In the genomic region with DNA sequence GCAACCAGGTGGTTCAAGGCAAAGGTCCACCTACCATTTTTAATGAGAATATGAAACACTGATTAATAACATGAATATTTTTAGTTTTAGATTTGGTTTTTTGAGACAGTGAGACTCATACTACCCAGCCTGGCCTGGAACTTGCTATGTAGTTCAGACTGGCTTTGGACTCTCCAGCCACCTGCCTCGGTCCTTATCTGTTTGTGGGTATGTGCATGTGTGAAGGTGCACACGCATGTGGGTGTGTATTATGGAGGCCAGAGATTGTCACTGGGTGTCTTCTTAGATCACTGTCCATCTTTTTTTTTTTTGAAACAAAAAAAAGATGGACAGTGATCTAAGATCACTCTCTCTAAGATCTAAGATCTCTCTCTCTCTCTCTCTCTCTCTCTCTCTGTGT, we compare ENCODE assay signal across 28 mouse cellular contexts. TPM values are rescaled to one million over a fixed set of nuclear protein-coding genes. Genes with fewer than 3 reads are reported as not detected.
"Had no signal": no experiment of that assay in that cellular context is flagged by ENCODE, and none has a peak within 500 bp of the region (broad histone marks: within the 10 kb centered on the region; RNA-seq: fewer than 3 reads in every experiment).

No protein-coding gene starts in this region.

- ATAC-seq: forebrain, embryonic 13.5 days; forebrain, embryonic 14.5 days; forebrain, embryonic 15.5 days; forebrain, embryonic 16.5 days; forebrain, postnatal 0 days had no signal

- H3K27ac ChIP-seq: embryonic facial prominence, embryonic 10.5 days; embryonic facial prominence, embryonic 12.5 days; embryonic facial prominence, embryonic 13.5 days; embryonic facial prominence, embryonic 15.5 days; forebrain, embryonic 10.5 days; forebrain, embryonic 12.5 days; forebrain, embryonic 13.5 days; forebrain, embryonic 15.5 days; gastrocnemius, adult 2 months had no signal

- H3K36me3 ChIP-seq: embryonic facial prominence, embryonic 10.5 days; embryonic facial prominence, embryonic 12.5 days; embryonic facial prominence, embryonic 13.5 days; embryonic facial prominence, embryonic 15.5 days; forebrain, embryonic 10.5 days; forebrain, embryonic 12.5 days; forebrain, embryonic 15.5 days had no signal

- DNase-seq: cerebellum, adult 2 months; cerebellum, adult 8-10 months; cerebellum, adult 9-10 months; cerebellum, adult 9-11 months; cerebellum, postnatal 10 days; cerebellum, postnatal 14 days; cerebellum, postnatal 25 days; cerebellum, postnatal 36 days; forebrain, postnatal 0 days; gastrocnemius, adult 2 months; gastrocnemius, postnatal 10 days; gastrocnemius, postnatal 14 days; gastrocnemius, postnatal 25 days; gastrocnemius, postnatal 36 days; heart, adult 11 months; heart, adult 18-20 months had no signal

- H3K4me2 ChIP-seq: embryonic facial prominence, embryonic 12.5 days; embryonic facial prominence, embryonic 13.5 days; embryonic facial prominence, embryonic 15.5 days; forebrain, embryonic 12.5 days; forebrain, embryonic 13.5 days; forebrain, embryonic 15.5 days had no signal

- H3K4me1 ChIP-seq: embryonic facial prominence, embryonic 12.5 days; embryonic facial prominence, embryonic 13.5 days; embryonic facial prominence, embryonic 15.5 days had no signal

- H3K9ac ChIP-seq: embryonic facial prominence, embryonic 12.5 days; embryonic facial prominence, embryonic 13.5 days; embryonic facial prominence, embryonic 15.5 days; forebrain, embryonic 12.5 days; forebrain, embryonic 13.5 days; forebrain, embryonic 15.5 days; forebrain, postnatal 0 days had no signal

- H3K9me3 ChIP-seq: embryonic facial prominence, embryonic 10.5 days; embryonic facial prominence, embryonic 12.5 days; embryonic facial prominence, embryonic 13.5 days; embryonic facial prominence, embryonic 15.5 days; forebrain, embryonic 10.5 days; forebrain, embryonic 12.5 days; forebrain, embryonic 13.5 days; forebrain, embryonic 15.5 days had no signal

- H3K27me3 ChIP-seq: embryonic facial prominence, embryonic 12.5 days; embryonic facial prominence, embryonic 13.5 days; embryonic facial prominence, embryonic 15.5 days; forebrain, embryonic 12.5 days; forebrain, embryonic 15.5 days had no signal

- H3K4me3 ChIP-seq: embryonic facial prominence, embryonic 10.5 days; embryonic facial prominence, embryonic 12.5 days; embryonic facial prominence, embryonic 13.5 days; embryonic facial prominence, embryonic 15.5 days; erythroblast, embryonic 14.5 days; forebrain, embryonic 10.5 days; forebrain, embryonic 12.5 days; forebrain, embryonic 13.5 days; forebrain, embryonic 15.5 days; gastrocnemius, adult 2 months had no signal

RNA-seq across cellular contexts. Expression of a gene that starts 38.0 kb away (rescaled TPM):
- total RNA-seq: gastrocnemius, adult 8-10 months had no signal
